Mouse (Mus musculus): ENCODE data around the gene Dph2. TPM values are rescaled to one million over a fixed set of nuclear protein-coding genes. Genes with fewer than 3 reads are reported as not detected.

Dph2 gene
- 4.6 TPM for polyA plus RNA-seq (2014; fragmentation: Illumina TruSeq; extraction: RNeasy Lipid Tissue Mini Kit (QIAGEN cat#74804); ENCODE audit: low read depth, low replicate concordance)

GRCm38 (mm10) chr4:117891738-117892161 is at the start of gene Dph2:
Gene Dph2 (minus strand): TSS chr4:117892032.

GRCm38 (mm10) chr4:117929391-117929881 is 37.6 kb upstream of the Dph2 start, which contains the start of gene Artn:
Gene Artn (minus strand): TSS chr4:117929763.

GRCm38 (mm10) chr4:117914591-117915442 is 23.0 kb upstream of the Dph2 start, which contains the start of gene Ipo13:
Gene Ipo13 (minus strand): TSS chr4:117914999.

GRCm38 (mm10) chr4:117887133-117887532 is 4.7 kb downstream of the Dph2 start, which contains the start of gene Atp6v0b:
Gene Atp6v0b (minus strand): TSS chr4:117887333.

GRCm38 (mm10) chr4:117882701-117883691 is 8.8 kb downstream of the Dph2 start, which contains the start of gene B4galt2:
Gene B4galt2 (minus strand): TSS chr4:117883487.

GRCm38 (mm10) chr4:117872471-117872886 is 19.4 kb downstream of the Dph2 start, which contains the start of gene Ccdc24:
Gene Ccdc24 (minus strand): TSS chr4:117872557.

Other genes with a start within 250 kb of the Dph2 start
- gene Dmap1, start 209.8 kb downstream of the Dph2 start, polyA plus RNA-seq (2014; fragmentation: Illumina TruSeq; extraction: RNeasy Lipid Tissue Mini Kit (QIAGEN cat#74804); ENCODE audit: low read depth, low replicate concordance), result 0.76 TPM
- gene Gm12845, start 167.6 kb downstream of the Dph2 start, polyA plus RNA-seq (2014; fragmentation: Illumina TruSeq; extraction: RNeasy Lipid Tissue Mini Kit (QIAGEN cat#74804); ENCODE audit: low read depth, low replicate concordance), result not detected
- gene Klf17, start 126.4 kb downstream of the Dph2 start, polyA plus RNA-seq (2014; fragmentation: Illumina TruSeq; extraction: RNeasy Lipid Tissue Mini Kit (QIAGEN cat#74804); ENCODE audit: low read depth, low replicate concordance), result not detected
- 3.3 TPM for gene Slc6a9, start 57.5 kb downstream of the Dph2 start, polyA plus RNA-seq (2014; fragmentation: Illumina TruSeq; extraction: RNeasy Lipid Tissue Mini Kit (QIAGEN cat#74804); ENCODE audit: low read depth, low replicate concordance)
- gene Ccdc24, start 19.5 kb downstream of the Dph2 start, polyA plus RNA-seq (2014; fragmentation: Illumina TruSeq; extraction: RNeasy Lipid Tissue Mini Kit (QIAGEN cat#74804); ENCODE audit: low read depth, low replicate concordance), result not detected
- not detected for gene B4galt2, start 8.5 kb downstream of the Dph2 start, polyA plus RNA-seq (2014; fragmentation: Illumina TruSeq; extraction: RNeasy Lipid Tissue Mini Kit (QIAGEN cat#74804); ENCODE audit: low read depth, low replicate concordance)
- gene Atp6v0b, start 4.7 kb downstream of the Dph2 start, polyA plus RNA-seq (2014; fragmentation: Illumina TruSeq; extraction: RNeasy Lipid Tissue Mini Kit (QIAGEN cat#74804); ENCODE audit: low read depth, low replicate concordance), result 78.1 TPM
- 1.0 TPM for gene Ipo13, start 23.0 kb upstream of the Dph2 start, polyA plus RNA-seq (2014; fragmentation: Illumina TruSeq; extraction: RNeasy Lipid Tissue Mini Kit (QIAGEN cat#74804); ENCODE audit: low read depth, low replicate concordance)
- gene Artn, start 37.7 kb upstream of the Dph2 start, polyA plus RNA-seq (2014; fragmentation: Illumina TruSeq; extraction: RNeasy Lipid Tissue Mini Kit (QIAGEN cat#74804); ENCODE audit: low read depth, low replicate concordance), result not detected
- gene St3gal3, start 242.9 kb upstream of the Dph2 start, polyA plus RNA-seq (2014; fragmentation: Illumina TruSeq; extraction: RNeasy Lipid Tissue Mini Kit (QIAGEN cat#74804); ENCODE audit: low read depth, low replicate concordance), result 2.9 TPM

Data from adrenal gland, adult 10 weeks (tissue).